ENCODE assay signal across 9 mouse cellular contexts in the genomic region with DNA sequence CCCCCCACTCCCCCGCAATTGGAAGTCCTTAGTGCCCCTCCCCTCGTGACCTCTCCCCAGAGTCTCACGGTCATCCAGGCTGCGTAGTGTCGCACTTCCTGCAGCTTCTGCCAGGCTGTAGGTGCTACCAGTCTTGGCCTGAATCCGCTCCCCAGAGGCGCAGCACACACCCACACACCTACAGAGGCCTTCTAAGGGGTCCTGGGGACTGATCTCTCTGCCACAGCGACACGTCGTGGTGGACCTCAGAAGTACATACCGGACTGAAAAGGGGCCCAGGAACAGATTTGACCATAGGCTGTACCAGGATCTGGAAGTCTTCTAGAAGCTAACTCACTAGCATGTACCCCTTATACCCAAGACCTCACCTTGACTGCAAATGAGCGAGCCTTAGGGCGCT. TPM values are rescaled to one million over a fixed set of nuclear protein-coding genes. Genes with fewer than 3 reads are reported as not detected.
DNase-seq lines count a peak whose midpoint lies in the region; ATAC-seq and TF ChIP-seq lines count a peak whose summit lies in the region.
"Had no signal": no experiment of that assay in that cellular context is flagged by ENCODE, and none has a peak within 500 bp of the region (broad histone marks: within the 10 kb centered on the region; RNA-seq: fewer than 3 reads in every experiment).

No protein-coding gene starts in this region.

- no peak overlapping the region for H3K27ac ChIP-seq in kidney, postnatal 0 days
- H3K27ac ChIP-seq in ES-E14 (ENCODE audit: insufficient read depth, low read depth, low read length, poor library complexity, severe bottlenecking), result no peak overlapping the region
- H3K27ac ChIP-seq: limb, embryonic 13.5 days had no signal

- ATAC-seq in kidney, postnatal 0 days (replicated peaks; ENCODE audit: low FRiP score, low read depth), result no peak
- ATAC-seq in common myeloid progenitor, adult 5-6 weeks (replicated peaks; ENCODE audit: low read depth, poor library complexity, severe bottlenecking), result peak; percentile 47; the same call in 1 of the 2 replicates
- peak; percentile 73 for ATAC-seq in megakaryocyte progenitor cell, adult 5-6 weeks (replicated peaks; ENCODE audit: poor library complexity)

- no peaks in the 10 kb centered on the region; the same call in none of the 2 replicates for H3K27me3 ChIP-seq in kidney, postnatal 0 days (ENCODE audit: insufficient read depth, low read length)

- peak; percentile 55; the same call in 1 of the 2 replicates for TF ChIP-seq CTCF in kidney, postnatal 0 days (IDR thresholded peaks at IDR 0.05; ENCODE audit: low read depth)

- in situ Hi-C loops in ES-E14 (cut with MboI; ENCODE audit: low sequenced_read_pairs in 2 of 2, unreplicated experiment in 2 of 2), result no loop called here

- H3K36me3 ChIP-seq in kidney, postnatal 0 days (ENCODE audit: insufficient read depth, low read length), result no peaks in the 10 kb centered on the region
- no peaks in the 10 kb centered on the region for H3K36me3 ChIP-seq in ES-E14 (ENCODE audit: control insufficient read depth, insufficient read depth, low read length, poor library complexity, severe bottlenecking)
- H3K36me3 ChIP-seq: limb, embryonic 13.5 days had no signal

- no peak overlapping the region for H3K4me2 ChIP-seq in kidney, postnatal 0 days (ENCODE audit: low read length)
- H3K4me2 ChIP-seq: limb, embryonic 13.5 days had no signal

- H3K4me3 ChIP-seq in kidney, postnatal 0 days (replicated peaks; ENCODE audit: low read depth, low read length), result no peak overlapping the region
- no peak overlapping the region for H3K4me3 ChIP-seq in ES-E14 (ENCODE audit: insufficient read depth in 1 of 2, low read depth in 1 of 2, low read length in 2 of 2, poor library complexity in 1 of 2, severe bottlenecking in 1 of 2)
- H3K4me3 ChIP-seq: limb, embryonic 13.5 days had no signal

- no peaks in the 10 kb centered on the region for H3K9me3 ChIP-seq in kidney, postnatal 0 days (replicated peaks; ENCODE audit: low read length)
- no peaks in the 10 kb centered on the region for H3K9me3 ChIP-seq in ES-E14 (ENCODE audit: control insufficient read depth, insufficient read depth, low read depth, low read length)
- H3K9me3 ChIP-seq: limb, embryonic 13.5 days had no signal

- WGBS in kidney, postnatal 0 days, result 22% methylated on average over 13 of the region's 13 CpGs

- H3K9ac ChIP-seq in kidney, postnatal 0 days (ENCODE audit: low read depth, low read length), result no peak overlapping the region
- H3K9ac ChIP-seq in ES-E14 (ENCODE audit: insufficient read depth, low read depth, low read length, poor library complexity, severe bottlenecking), result no peak overlapping the region
- H3K9ac ChIP-seq: limb, embryonic 13.5 days had no signal

- no peaks in the 10 kb centered on the region for H3K4me1 ChIP-seq in kidney, postnatal 0 days (replicated peaks; ENCODE audit: insufficient read depth, low read length)
- no peaks in the 10 kb centered on the region for H3K4me1 ChIP-seq in ES-E14 (ENCODE audit: control insufficient read depth in 2 of 2, insufficient read depth in 2 of 2, low read length in 2 of 2, poor library complexity in 1 of 2)
- H3K4me1 ChIP-seq: limb, embryonic 13.5 days had no signal

- DNase-seq in kidney, postnatal 0 days (ENCODE audit: low spot score), result peak; percentile 28
- no peak for DNase-seq in kidney, adult 11 months
- DNase-seq in ES-E14 (ENCODE audit: low read depth, low spot score), result peak; percentile 65
- no peak for DNase-seq in spleen, postnatal 4 days (ENCODE audit: low spot score in 2 of 2)
- DNase-seq in adrenal gland, adult 18-20 months (ENCODE audit: low spot score in 2 of 2), result no peak

TF ChIP-seq in ES-E14, 5 proteins besides CTCF, POLR2A, EP300 and RAD21:
- TF ChIP-seq ZC3H11A (IDR thresholded peaks at IDR 0.05; ENCODE audit: borderline replicate concordance, low read depth, low read length) (no peak), HCFC1 (IDR thresholded peaks at IDR 0.05; ENCODE audit: borderline replicate concordance, insufficient read depth, low read length) (no peak), ZNF384 (IDR thresholded peaks at IDR 0.05; ENCODE audit: low read depth, low read length) (no peak), MAFK (IDR thresholded peaks at IDR 0.05; ENCODE audit: insufficient read depth, low read depth, low read length) (no peak), CHD2 (IDR thresholded peaks at IDR 0.05; ENCODE audit: low read depth, low read length) (no peak)
TF ChIP-seq in ES-E14: peak in this region for 0.

RNA-seq across cellular contexts. Expression of a gene that starts 53.8 kb away (rescaled TPM):
- polyA plus RNA-seq in kidney, postnatal 0 days (2015; fragmentation: Nextera tagmentation; extraction: Ambion mirVana), result 117 and 135 TPM in 2 replicates
- 1.0 and 1.5 TPM in 2 replicates for total RNA-seq in ES-E14 (2012; rRNA removed)
- not detected in 2 replicates for total RNA-seq in common myeloid progenitor, adult 5-6 weeks (2017)
- total RNA-seq in megakaryocyte progenitor cell, adult 5-6 weeks (2015), result 0.29 and 1.9 TPM in 2 replicates
- total RNA-seq in megakaryocyte progenitor cell, adult 5-6 weeks (2017), result 0.17 and 2.0 TPM in 2 replicates
- 10 to 100 TPM; 13.8 to 22.0 TPM for total RNA-seq in adrenal gland, adult 18-20 months (2021)
- total RNA-seq: heart, postnatal 25 days had no signal
- polyA plus RNA-seq: limb, embryonic 13.5 days had no signal

Comparison
In these comparisons a context has a peak if more than half of its experiments do, and no peak if none do; other contexts are left out.
1. DNase-seq: peak in kidney, postnatal 0 days (single experiment) and ES-E14 (single experiment); none in kidney, adult 11 months (single experiment), spleen, postnatal 4 days (0 of 2) and adrenal gland, adult 18-20 months (0 of 2).